Mouse (Mus musculus): ENCODE results near the gene Fam76a.

Gene Fam76a

DNA sequence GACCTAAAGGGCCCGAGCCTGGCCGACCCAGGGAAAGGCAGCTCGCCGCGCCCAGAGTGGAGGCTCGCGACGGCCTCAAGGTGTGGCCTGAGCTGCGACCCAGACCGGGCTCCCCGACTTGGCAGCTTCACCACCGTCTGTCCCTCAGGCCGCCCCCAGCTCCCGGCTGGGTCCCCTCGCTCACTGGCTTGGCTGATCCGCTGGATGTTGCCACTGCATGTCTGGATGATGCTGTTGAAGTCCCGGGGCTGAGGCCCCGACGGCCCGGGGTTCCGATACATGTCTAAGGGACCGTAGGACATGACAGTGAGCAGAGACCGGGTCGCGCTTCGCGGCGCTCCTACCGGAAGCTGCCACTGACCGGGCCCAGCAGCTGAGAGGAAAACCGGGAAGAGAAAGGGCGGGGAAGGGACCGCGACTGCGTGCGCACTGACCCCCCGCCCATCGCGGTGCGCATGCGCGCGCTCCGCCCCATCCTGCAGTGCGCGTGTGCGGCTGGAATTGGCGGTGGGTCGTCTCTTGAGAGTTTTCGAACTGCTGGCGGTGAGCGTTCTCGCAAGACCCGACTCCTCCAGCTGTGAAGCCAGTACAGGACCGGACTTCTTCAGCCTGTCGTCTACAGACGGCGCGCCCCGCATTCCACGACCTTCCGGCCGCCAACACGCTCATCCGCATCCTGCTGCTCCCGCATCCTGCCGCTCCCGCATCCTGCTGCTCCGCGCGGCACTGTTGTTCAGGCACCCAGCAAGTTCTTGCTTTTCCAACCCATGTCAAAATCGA lies 38.1 kb downstream of the Fam76a start, which contains the start of gene Stx12:
Gene Stx12 (minus strand): TSS at position 446 of the 780 bp plus-strand sequence.
- peak; percentile 93 to 95 for DNase-seq

DNA sequence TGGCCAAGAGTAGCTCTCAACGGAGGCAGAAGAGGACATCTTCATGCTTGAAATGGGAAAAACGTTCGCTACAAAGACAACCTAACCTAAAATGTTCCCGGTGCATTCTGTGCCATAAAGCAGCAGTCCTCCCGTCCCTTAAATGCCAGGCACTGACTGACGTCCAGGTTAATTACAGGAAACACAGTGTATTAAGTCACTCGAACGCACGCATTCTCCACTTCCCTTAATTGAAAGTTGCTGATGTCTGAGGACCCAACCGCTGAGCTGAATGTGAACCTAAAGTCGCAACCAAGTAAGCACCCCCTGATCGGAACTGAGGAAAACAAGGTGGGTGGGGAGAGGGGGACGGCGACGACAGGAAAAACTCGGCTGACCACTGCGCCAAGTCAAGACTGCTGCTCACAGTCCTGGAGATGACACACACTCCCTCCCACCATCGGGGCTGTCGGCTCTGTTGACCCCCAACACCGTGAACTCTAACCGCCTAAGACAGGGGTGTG lies 38.7 kb downstream of the Fam76a start:
- no peak for DNase-seq

DNA sequence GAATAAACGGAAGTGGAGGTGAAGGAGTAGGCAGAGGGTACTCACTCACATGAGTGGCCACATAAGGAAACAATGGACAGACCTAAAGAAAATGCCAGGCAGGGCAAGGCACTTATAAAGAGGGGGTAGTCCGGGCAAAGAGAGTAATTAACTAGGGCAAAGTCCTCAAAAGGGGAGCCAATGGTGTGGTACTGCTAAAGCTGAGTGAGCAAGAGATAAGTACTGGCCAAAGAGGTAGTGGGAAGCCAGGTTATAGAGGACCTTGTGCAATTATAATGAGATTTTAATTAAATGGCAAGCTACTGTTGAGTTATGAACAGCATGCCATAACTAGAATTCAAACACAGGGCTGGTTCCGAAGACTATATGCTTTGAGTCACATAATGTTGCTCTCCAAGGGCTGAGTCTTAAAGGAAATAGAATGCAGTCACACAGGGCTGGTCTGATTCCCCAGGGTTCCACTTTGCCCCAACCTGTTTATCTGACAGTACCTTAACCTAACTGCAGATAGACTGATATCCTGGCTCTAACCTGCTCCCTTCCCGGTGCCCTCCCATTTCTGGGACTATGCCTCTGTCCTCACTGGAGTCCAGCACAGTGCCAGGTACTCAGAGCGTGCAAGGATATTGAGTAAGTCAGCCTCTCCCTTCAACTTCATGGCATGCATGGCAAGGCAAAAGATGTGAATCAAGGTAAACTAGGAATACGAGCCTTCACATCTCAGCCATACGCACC lies 47.8 kb downstream of the Fam76a start:
- DNase-seq: no peak

DNA sequence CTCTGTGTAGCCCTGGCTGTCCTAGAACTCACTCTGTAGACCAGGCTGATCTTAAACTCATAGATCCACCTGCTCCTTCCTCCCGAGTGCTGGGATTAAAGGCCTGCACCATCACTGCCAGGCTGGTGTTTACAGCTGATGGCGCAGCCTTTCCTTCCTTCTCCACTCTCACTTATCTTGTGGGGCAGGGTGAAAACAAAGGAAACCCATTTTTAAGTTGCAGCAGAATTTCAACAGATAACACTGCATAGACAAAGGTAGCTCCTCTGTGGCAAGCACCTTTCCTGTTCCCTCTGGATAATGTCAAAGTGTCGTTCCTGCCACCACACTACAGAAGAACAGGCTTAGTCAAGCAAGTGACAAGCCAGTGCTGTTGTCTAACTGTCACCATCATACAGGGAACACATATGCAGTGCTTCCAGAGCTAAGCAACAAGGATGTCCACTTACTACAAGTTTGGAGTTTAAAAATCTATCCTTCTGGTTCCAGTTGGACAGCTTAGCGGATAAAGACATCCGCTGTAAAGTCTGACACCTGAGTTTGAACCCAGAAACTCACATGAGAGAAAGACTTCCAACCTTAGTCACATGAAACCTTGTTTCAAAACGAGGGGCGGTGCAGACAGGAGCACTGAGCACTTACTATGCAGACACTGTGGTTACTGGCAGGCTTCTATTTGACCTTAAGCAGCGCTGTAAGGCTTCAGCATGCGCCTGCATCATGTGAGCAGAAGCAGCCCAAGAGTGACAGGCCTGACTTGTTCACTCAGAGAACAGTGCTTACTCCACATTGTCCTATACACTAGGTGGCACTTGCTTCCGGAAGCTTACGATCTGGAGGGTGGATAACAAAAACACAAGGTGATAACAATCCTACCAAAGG lies 48.6 kb downstream of the Fam76a start:
- peak; percentile 8 to 41 for DNase-seq

DNA sequence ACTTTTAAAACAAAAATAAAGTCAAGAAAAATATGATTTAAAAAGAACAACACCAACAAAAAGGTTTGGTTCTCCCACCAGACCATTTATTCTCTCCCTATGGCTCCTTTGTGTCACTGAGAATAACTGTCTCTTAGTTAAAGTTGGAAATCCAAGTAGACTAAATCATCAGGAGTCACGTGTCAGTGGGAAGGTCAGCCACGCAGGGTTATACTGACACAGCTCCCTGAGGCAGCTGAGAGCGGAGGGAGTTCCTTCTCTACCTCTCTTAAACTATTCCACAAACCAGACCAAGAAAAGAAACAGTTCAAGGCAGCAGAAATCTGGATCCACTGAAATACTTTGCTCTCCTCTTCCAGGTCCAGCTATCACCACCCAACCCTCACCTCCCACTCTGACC lies 51.2 kb downstream of the Fam76a start:
- DNase-seq: no peak

DNA sequence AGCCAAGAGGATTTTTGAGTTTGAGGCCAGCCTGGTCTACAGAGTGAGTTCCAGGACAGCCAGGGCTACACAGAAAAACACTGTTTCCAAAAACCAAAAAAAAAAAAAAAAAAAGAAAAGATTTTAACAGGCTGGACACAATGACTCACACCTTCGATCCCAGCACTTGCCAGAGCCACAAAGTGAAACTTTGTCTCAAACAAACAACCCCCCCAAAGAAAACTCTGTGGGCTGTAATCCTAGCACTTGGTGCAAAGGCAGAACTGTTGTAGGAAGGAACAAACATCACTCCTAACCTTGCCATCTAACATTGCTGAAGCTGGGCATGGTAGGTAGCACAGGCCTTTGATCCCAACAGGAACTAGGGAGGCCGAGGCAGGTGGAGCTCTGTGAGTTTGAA lies 57.5 kb downstream of the Fam76a start:
- DNase-seq: no peak

DNA sequence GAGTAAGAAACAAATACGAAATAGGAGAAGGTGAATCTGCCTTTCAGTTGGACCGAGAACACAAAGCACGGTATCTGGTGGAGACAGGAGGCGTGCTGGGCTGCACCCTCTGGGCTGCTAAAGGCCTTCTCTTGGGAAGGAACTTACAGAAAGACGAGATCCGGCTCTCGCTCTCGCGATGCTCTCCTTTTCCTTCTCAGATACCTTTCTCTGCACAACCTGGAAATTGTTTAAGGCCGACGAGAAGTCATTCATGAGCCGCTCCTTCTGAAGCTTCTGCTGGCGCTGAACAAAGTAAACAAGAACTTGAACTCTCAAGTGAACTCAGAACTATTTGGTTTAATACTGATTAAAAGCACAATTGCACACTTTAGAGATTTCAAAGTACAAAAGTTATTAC lies 59.3 kb downstream of the Fam76a start:
- DNase-seq: peak; percentile 32 to 56

DNA sequence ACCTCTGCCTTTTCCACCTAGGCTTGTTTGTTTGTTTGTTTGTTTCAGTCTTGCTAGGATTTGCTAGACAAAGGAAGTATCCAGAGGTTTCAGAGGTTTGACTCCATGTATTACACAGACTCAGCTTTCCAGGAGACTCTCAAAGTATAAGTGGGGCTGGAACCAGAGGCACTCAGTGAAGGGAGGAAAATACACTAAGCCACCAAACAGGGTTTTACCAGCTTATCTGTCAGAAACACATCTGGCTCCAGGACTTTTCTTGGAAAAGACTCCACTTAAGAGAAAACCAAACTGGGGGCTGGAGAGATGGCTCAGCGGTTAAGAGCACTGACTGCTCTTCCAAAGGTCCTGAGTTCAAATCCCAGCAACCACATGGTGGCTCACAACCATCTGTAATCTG lies 61.5 kb downstream of the Fam76a start:
- DNase-seq: no peak
